Mouse (Mus musculus) stomach, postnatal 0 days (tissue): Measurements from ENCODE around the gene Ighmbp2.

ENCODE experiments used
- CTCF ChIP-seq: IDR thresholded peaks from 2 replicates; pipeline ENCODE4 v1.5.1; 2016; ENCODE audit warnings: antibody characterized with exemption, low read depth, mild to moderate bottlenecking, moderate library complexity
- EP300 ChIP-seq: optimal IDR thresholded peaks from 2 replicates; pipeline ENCODE3; 2016; ENCODE audit warnings: antibody characterized with exemption

DNA sequence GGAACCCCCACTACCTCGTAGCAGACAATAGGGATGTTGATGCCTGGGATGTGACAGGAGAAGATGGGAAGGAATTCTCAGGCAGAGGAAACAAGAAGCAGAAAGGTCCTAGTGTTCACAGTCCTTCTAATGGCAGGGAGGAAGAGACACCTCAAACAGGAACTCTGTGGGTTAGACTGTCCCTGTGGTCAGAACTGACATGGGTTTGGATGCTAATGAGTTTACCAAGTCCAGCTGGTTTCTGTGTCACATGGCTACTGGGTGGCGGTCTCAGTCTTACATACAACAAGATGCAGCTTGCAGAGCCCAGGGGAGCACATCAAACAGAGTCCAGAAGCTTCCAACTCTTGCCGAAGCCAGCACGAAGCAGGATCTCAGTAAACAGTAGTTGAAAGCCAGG, 21.2 kb upstream of the Ighmbp2 start:
- no peak for TF ChIP-seq CTCF
- TF ChIP-seq EP300 = no peak
